Mouse (Mus musculus): ENCODE measurements around the gene Ciapin1. TPM values are rescaled to one million over a fixed set of nuclear protein-coding genes. Genes with fewer than 3 reads are reported as not detected.

Ciapin1 gene
- polyA plus RNA-seq, 2 experiments: 55.2 to 84.3 TPM

DNA sequence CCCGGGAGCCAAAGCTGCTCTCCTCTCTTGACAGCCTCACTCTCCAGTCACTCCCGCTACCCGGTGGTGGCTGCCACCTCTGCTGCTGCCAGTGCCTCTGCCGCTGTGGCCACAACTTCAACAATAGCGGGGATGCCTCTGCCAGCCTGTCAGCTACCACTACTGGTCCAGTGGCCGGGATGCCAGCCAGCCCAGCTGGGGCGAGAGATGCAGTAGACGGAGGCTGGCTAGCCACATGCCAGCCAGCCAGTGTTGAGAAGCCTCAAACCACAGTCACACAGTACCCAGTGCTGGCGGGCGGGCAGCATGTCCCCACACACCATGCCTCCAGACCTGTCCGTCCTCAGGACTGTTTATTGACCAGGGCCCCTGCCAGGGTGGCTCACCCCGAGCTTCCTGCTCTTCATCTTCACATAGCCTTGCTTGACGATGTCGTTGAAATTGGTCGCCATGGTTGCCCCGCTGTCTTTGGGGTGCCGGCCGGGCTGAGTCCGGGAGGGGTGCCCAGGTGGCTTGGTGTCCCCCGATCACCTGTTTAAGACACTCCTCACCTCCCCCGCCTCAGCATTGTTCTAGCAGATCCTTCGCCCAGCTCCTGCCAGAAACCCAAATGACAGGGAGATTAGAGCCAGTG lies 32.4 kb upstream of the Ciapin1 start:
- Histone ChIP-seq H3K27ac (replicated peaks; ENCODE audit: low read depth, low read length) (no peak overlapping the region; the same call in 1 of the 2 replicates), H3K9me3 (ENCODE audit: control insufficient read depth, low read length) (no peaks in the 10 kb centered on the region), H3K4me2 (replicated peaks; ENCODE audit: low read depth, low read length, severe bottlenecking) (peak overlapping the region; percentile 95), H3K27me3 (ENCODE audit: control insufficient read depth, insufficient read depth, low read length) (peaks cover 3% of the 10 kb centered on the region; the same call in 1 of the 2 replicates), H3K4me3 (replicated peaks; ENCODE audit: low read length) (peak overlapping the region; percentile 51), H3K9ac (ENCODE audit: low read depth, low read length, severe bottlenecking) (peak overlapping the region; percentile 57), H3K36me3 (ENCODE audit: control insufficient read depth, insufficient read depth, low read length) (peaks cover 16% of the 10 kb centered on the region), H3K4me1 (ENCODE audit: control insufficient read depth, insufficient read depth, low read length) (peaks cover 44% of the 10 kb centered on the region)
- peak; percentile 5; the same call in 1 of the 2 replicates for ATAC-seq (ENCODE audit: low FRiP score, low read depth)
- 10% methylated on average over 20 of the region's 22 CpGs for WGBS
- DNase-seq (ENCODE audit: low spot score): no peak
- no peak for TF ChIP-seq POLR2A (IDR thresholded peaks at IDR 0.05; ENCODE audit: borderline replicate concordance, extremely low read depth, insufficient read depth, insufficient read length)

DNA sequence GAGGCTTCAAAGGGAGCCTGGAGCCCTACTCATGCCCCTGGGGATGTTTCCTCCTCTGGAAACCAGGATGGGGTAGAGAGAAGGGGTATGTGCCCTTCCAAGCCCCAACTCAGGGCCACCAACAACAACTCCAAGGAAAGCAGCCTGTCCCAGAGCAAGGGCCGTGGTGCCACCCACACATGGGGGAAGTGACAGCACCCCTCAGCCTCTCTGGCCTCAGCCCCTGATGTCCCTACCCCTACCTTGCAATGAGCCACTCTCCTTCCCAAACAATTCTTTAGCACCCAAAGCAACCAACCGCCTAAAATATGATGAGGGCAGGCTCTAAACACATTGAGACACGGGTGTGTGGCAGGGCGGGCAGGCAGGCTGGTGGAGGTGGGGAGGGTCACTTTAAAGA lies 31.8 kb upstream of the Ciapin1 start:
- peak overlapping the region; percentile 95 for H3K4me2 ChIP-seq (replicated peaks; ENCODE audit: low read depth, low read length, severe bottlenecking)
- H3K4me3 ChIP-seq (replicated peaks; ENCODE audit: low read length): peak overlapping the region; percentile 51; the same call in 1 of the 2 replicates
- peaks cover 38% of the 10 kb centered on the region for H3K4me1 ChIP-seq (ENCODE audit: control insufficient read depth, insufficient read depth, low read length)
- H3K27me3 ChIP-seq (ENCODE audit: control insufficient read depth, insufficient read depth, low read length): peaks cover 3% of the 10 kb centered on the region; the same call in 1 of the 2 replicates
- no peaks in the 10 kb centered on the region for H3K9me3 ChIP-seq (ENCODE audit: control insufficient read depth, low read length)
- TF ChIP-seq POLR2A (IDR thresholded peaks at IDR 0.05; ENCODE audit: borderline replicate concordance, extremely low read depth, insufficient read depth, insufficient read length): no peak
- 41% methylated on average over 4 of the region's 4 CpGs for WGBS
- peak overlapping the region; percentile 57; the same call in 1 of the 2 replicates for H3K9ac ChIP-seq (ENCODE audit: low read depth, low read length, severe bottlenecking)
- DNase-seq (ENCODE audit: low spot score) (no peak), ATAC-seq (ENCODE audit: low FRiP score, low read depth) (no peak)
- H3K36me3 ChIP-seq (ENCODE audit: control insufficient read depth, insufficient read depth, low read length): peaks cover 22% of the 10 kb centered on the region
- H3K27ac ChIP-seq (replicated peaks; ENCODE audit: low read depth, low read length): no peak overlapping the region

DNA sequence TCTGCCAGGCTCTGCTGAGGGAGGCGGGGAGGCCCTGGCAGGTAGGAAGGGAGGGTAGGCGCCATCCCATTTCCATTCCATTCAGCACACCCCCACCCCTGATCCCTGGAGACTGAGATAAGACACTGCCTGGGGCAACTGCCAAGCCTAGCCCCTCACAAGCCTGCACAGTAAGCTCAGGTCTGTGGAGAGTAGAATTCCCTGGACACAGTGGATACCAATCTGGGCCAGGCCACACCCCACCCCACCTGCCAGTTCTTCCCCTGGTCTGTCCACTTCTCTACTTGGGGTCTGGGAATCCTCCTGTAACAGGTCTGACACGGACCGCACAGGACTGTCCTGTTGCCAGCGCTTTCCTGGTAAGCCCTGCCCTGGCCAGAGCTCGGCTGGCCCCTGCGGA lies 31.0 kb upstream of the Ciapin1 start:
- H3K9me3 ChIP-seq (ENCODE audit: control insufficient read depth, low read length): no peaks in the 10 kb centered on the region
- peaks cover 30% of the 10 kb centered on the region for H3K4me1 ChIP-seq (ENCODE audit: control insufficient read depth, insufficient read depth, low read length)
- H3K27ac ChIP-seq (replicated peaks; ENCODE audit: low read depth, low read length): no peak overlapping the region
- ATAC-seq (ENCODE audit: low FRiP score, low read depth) (no peak), DNase-seq (ENCODE audit: low spot score) (no peak)
- TF ChIP-seq POLR2A (IDR thresholded peaks at IDR 0.05; ENCODE audit: borderline replicate concordance, extremely low read depth, insufficient read depth, insufficient read length): no peak
- peaks cover 31% of the 10 kb centered on the region for H3K36me3 ChIP-seq (ENCODE audit: control insufficient read depth, insufficient read depth, low read length)
- H3K4me3 ChIP-seq (replicated peaks; ENCODE audit: low read length): no peak overlapping the region
- 73% methylated on average over 7 of the region's 7 CpGs for WGBS
- H3K27me3 ChIP-seq (ENCODE audit: control insufficient read depth, insufficient read depth, low read length): peaks cover 1% of the 10 kb centered on the region; the same call in 1 of the 2 replicates
- H3K4me2 ChIP-seq (replicated peaks; ENCODE audit: low read depth, low read length, severe bottlenecking): no peak overlapping the region
- H3K9ac ChIP-seq (ENCODE audit: low read depth, low read length, severe bottlenecking): no peak overlapping the region

DNA sequence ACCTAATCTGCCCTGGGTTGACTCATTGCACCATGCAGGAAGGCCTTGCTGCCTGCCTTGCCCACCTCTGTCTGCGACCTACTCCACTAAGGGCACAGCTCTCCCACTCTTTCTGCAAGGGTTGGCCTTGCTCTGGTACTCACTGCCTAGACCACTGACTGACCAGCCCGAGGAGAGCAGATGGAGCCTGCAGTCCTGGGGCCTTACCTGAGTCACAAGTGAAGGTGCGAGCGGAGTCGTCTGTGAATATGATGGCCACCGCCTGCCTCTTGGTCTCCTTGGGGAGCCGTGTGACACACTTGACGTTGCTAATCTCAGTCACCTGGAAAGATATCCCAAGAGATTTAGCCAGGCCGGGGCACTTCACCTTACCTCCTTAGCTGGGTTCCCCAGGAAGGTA lies 28.8 kb upstream of the Ciapin1 start:
- DNase-seq (ENCODE audit: low spot score): no peak
- peaks cover 52% of the 10 kb centered on the region for H3K36me3 ChIP-seq (ENCODE audit: control insufficient read depth, insufficient read depth, low read length)

DNA sequence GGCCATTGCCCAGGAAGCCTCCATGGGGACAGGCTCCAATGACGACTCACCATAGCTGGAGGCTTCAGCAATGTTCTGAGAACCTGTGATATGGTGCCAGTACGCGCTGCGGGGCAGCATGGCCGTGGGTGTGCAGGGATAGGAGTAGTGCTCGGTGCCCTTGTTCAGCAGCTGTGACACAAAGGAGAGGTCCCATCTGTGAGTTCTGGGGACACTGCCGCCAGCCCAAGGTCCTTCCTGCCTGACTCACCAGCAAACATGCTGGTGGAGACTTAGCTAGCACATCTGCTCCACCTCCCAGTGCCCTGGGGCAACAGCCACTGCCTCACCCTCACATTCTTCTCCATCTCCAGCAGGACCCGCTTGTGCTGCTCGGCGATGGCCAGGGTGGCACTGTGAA lies 27.1 kb upstream of the Ciapin1 start:
- Histone ChIP-seq H3K27me3 (ENCODE audit: control insufficient read depth, insufficient read depth, low read length) (no peaks in the 10 kb centered on the region), H3K36me3 (ENCODE audit: control insufficient read depth, insufficient read depth, low read length) (peaks cover 64% of the 10 kb centered on the region), H3K27ac (replicated peaks; ENCODE audit: low read depth, low read length) (no peak overlapping the region), H3K4me1 (ENCODE audit: control insufficient read depth, insufficient read depth, low read length) (peaks cover 8% of the 10 kb centered on the region; the same call in 1 of the 2 replicates), H3K9me3 (ENCODE audit: control insufficient read depth, low read length) (no peaks in the 10 kb centered on the region), H3K4me2 (replicated peaks; ENCODE audit: low read depth, low read length, severe bottlenecking) (no peak overlapping the region), H3K4me3 (replicated peaks; ENCODE audit: low read length) (no peak overlapping the region), H3K9ac (ENCODE audit: low read depth, low read length, severe bottlenecking) (no peak overlapping the region)
- no peak for ATAC-seq (ENCODE audit: low FRiP score, low read depth)
- TF ChIP-seq POLR2A (IDR thresholded peaks at IDR 0.05; ENCODE audit: borderline replicate concordance, extremely low read depth, insufficient read depth, insufficient read length): no peak
- 74% methylated on average over 10 of the region's 10 CpGs for WGBS
- DNase-seq (ENCODE audit: low spot score): no peak

More for the DNA sequence above, 28.8 kb upstream of the Ciapin1 start:
- Histone ChIP-seq H3K4me1 (ENCODE audit: control insufficient read depth, insufficient read depth, low read length) (peaks cover 20% of the 10 kb centered on the region), H3K4me3 (replicated peaks; ENCODE audit: low read length) (no peak overlapping the region), H3K9me3 (ENCODE audit: control insufficient read depth, low read length) (no peaks in the 10 kb centered on the region), H3K27me3 (ENCODE audit: control insufficient read depth, insufficient read depth, low read length) (no peaks in the 10 kb centered on the region), H3K27ac (replicated peaks; ENCODE audit: low read depth, low read length) (no peak overlapping the region), H3K4me2 (replicated peaks; ENCODE audit: low read depth, low read length, severe bottlenecking) (no peak overlapping the region), H3K9ac (ENCODE audit: low read depth, low read length, severe bottlenecking) (no peak overlapping the region)
- 86% methylated on average over 9 of the region's 9 CpGs for WGBS
- ATAC-seq (ENCODE audit: low FRiP score, low read depth): no peak
- no peak for TF ChIP-seq POLR2A (IDR thresholded peaks at IDR 0.05; ENCODE audit: borderline replicate concordance, extremely low read depth, insufficient read depth, insufficient read length)
